Mouse (Mus musculus) liver, adult 2 months (tissue): ENCODE measurements around the gene Hecw2. TPM values are rescaled to one million over a fixed set of nuclear protein-coding genes. Genes with fewer than 3 reads are reported as not detected.
A peak's percentile ranks its signal among the peaks of the same experiment; 100 is the strongest.

Experiments
- DNase-seq: peaks from one replicate; pipeline ENCODE4 v3.0.0-alpha.2; 2011; ENCODE audit warnings: low read depth, low spot score; ENCODE audit errors: extremely low read depth
- H3K27ac ChIP-seq: fragments of 200-500 bp; replicated peaks from 2 replicates; pipeline ENCODE4 v1.5.1; 2012; ENCODE audit warnings: low read depth, mild to moderate bottlenecking, control low read depth, inconsistent platforms, low read length; ENCODE audit not compliant: insufficient read depth
- H3K27me3 ChIP-seq: fragments of 200-500 bp; 2 replicates; pipeline ENCODE4 v1.6.1; 2012; ENCODE audit warnings: mild to moderate bottlenecking, moderate library complexity, low read length, inconsistent platforms; ENCODE audit not compliant: control insufficient read depth, insufficient read depth
- H3K36me3 ChIP-seq: fragments of 200-500 bp; 2 replicates; pipeline ENCODE4 v1.6.1; 2012; ENCODE audit warnings: low read length, inconsistent platforms; ENCODE audit not compliant: control insufficient read depth, insufficient read depth
- H3K4me1 ChIP-seq: fragments of 200-500 bp; 2 replicates; pipeline ENCODE4 v1.6.1; 2011; ENCODE audit warnings: low read length; ENCODE audit not compliant: control insufficient read depth, insufficient read depth
- H3K4me3 ChIP-seq: fragments of 200-500 bp; 2 replicates; pipeline ENCODE4 v1.5.1; 2011; ENCODE audit warnings: low read depth, mild to moderate bottlenecking, control low read depth, low read length, moderate library complexity; ENCODE audit not compliant: insufficient read depth
- H3K79me2 ChIP-seq: fragments of 200-500 bp; 2 replicates; pipeline ENCODE4 v1.6.1; 2012; ENCODE audit warnings: inconsistent platforms, mild to moderate bottlenecking, low read length, moderate library complexity; ENCODE audit not compliant: control insufficient read depth, insufficient read depth
- H3K9ac ChIP-seq: fragments of 200-500 bp; 2 replicates; pipeline ENCODE4 v1.6.1; 2012; ENCODE audit warnings: low read depth, mild to moderate bottlenecking, control low read depth, inconsistent platforms, low read length
- CTCF ChIP-seq: fragments of 200-500 bp; IDR thresholded peaks from 2 replicates; pipeline ENCODE4 v1.5.1; 2011; ENCODE audit warnings: low read depth, low read length, control low read depth
- POLR2A ChIP-seq: fragments of 200-500 bp; IDR thresholded peaks from 2 replicates; pipeline ENCODE4 v1.6.1; 2011; ENCODE audit warnings: low read length, control low read depth; ENCODE audit not compliant: insufficient read depth; ENCODE audit errors: extremely low read depth
- whole genome bisulfite sequencing: fragments of 180-500 bp; shearing (Covaris S2); methylation state at CpG from one replicate; pipeline ENCODE4 v1.1.7; 2018; 5-methylcytosine and 5-hydroxymethylcytosine counted together
- polyA plus RNA-seq: library from polyadenylated mRNA; depleted of rRNA; stranded (reverse); fragments of >200 nt; gene quantifications from 2 replicates; pipeline ENCODE4 v1.2.3, GENCODE M21; 2012
- total RNA-seq: library from RNA; depleted of rRNA; stranded (reverse); fragments of >200 nt; gene quantifications from 2 replicates; pipeline ENCODE4 v1.2.3, GENCODE M21; 2014

Gene Hecw2
- total and polyA plus RNA-seq, 2 experiments: 0.38 to 2.9 TPM

- WGBS: 33% methylated on average over 5 of the region's 5 CpGs
- no peak for TF ChIP-seq POLR2A
- TF ChIP-seq CTCF: no peak
- H3K9ac ChIP-seq: no peak overlapping the region
- DNase-seq: peak; percentile 17
- H3K27me3 ChIP-seq: no peaks in the 10 kb centered on the region
- H3K36me3 ChIP-seq: no peaks in the 10 kb centered on the region
- no peak overlapping the region for H3K4me3 ChIP-seq
- no peak overlapping the region for H3K27ac ChIP-seq
- no peaks in the 10 kb centered on the region for H3K79me2 ChIP-seq
- no peaks in the 10 kb centered on the region for H3K4me1 ChIP-seq
Observed at GRCm38 (mm10) chr1:53820041-53820632, 374.8 kb downstream of the Hecw2 start.

GRCm38 (mm10) chr1:53818072-53818862, 376.7 kb downstream of the Hecw2 start:
- no peaks in the 10 kb centered on the region for H3K79me2 ChIP-seq
- 39% methylated on average over 3 of the region's 3 CpGs for WGBS
- no peaks in the 10 kb centered on the region for H3K36me3 ChIP-seq
- H3K27ac ChIP-seq: no peak overlapping the region
- DNase-seq: peak; percentile 13
- TF ChIP-seq POLR2A (no peak), CTCF (no peak)
- no peak overlapping the region for H3K9ac ChIP-seq
- H3K4me1 ChIP-seq: no peaks in the 10 kb centered on the region
- H3K4me3 ChIP-seq: no peak overlapping the region
- no peaks in the 10 kb centered on the region for H3K27me3 ChIP-seq

- H3K4me3 ChIP-seq: no peak overlapping the region
- H3K27ac ChIP-seq: no peak overlapping the region
- DNase-seq: no peak
- TF ChIP-seq POLR2A: no peak
- TF ChIP-seq CTCF: no peak
- H3K36me3 ChIP-seq: no peaks in the 10 kb centered on the region
- no peak overlapping the region for H3K9ac ChIP-seq
- no peaks in the 10 kb centered on the region for H3K27me3 ChIP-seq
- no peaks in the 10 kb centered on the region for H3K79me2 ChIP-seq
- WGBS: 80% methylated on average over 2 of the region's 2 CpGs
- H3K4me1 ChIP-seq: no peaks in the 10 kb centered on the region
Observed at GRCm38 (mm10) chr1:53816353-53816752, 378.6 kb downstream of the Hecw2 start.

GRCm38 (mm10) chr1:53814077-53814705, 380.8 kb downstream of the Hecw2 start:
- H3K36me3 ChIP-seq: no peaks in the 10 kb centered on the region
- no peak overlapping the region for H3K27ac ChIP-seq
- 58% methylated on average over 2 of the region's 2 CpGs for WGBS
- no peak for TF ChIP-seq POLR2A
- no peak for TF ChIP-seq CTCF
- H3K27me3 ChIP-seq: no peaks in the 10 kb centered on the region
- no peaks in the 10 kb centered on the region for H3K4me1 ChIP-seq
- no peak overlapping the region for H3K4me3 ChIP-seq
- DNase-seq: no peak
- H3K9ac ChIP-seq: no peak overlapping the region
- no peaks in the 10 kb centered on the region for H3K79me2 ChIP-seq

GRCm38 (mm10) chr1:53811919-53812318, 383.0 kb downstream of the Hecw2 start:
- 90% methylated on average over 4 of the region's 4 CpGs for WGBS
- no peaks in the 10 kb centered on the region for H3K4me1 ChIP-seq
- TF ChIP-seq POLR2A: no peak
- TF ChIP-seq CTCF: no peak
- H3K79me2 ChIP-seq: no peaks in the 10 kb centered on the region
- no peaks in the 10 kb centered on the region for H3K27me3 ChIP-seq
- H3K27ac ChIP-seq: no peak overlapping the region
- no peak overlapping the region for H3K4me3 ChIP-seq
- no peak for DNase-seq
- no peak overlapping the region for H3K9ac ChIP-seq
- no peaks in the 10 kb centered on the region for H3K36me3 ChIP-seq

GRCm38 (mm10) chr1:53808229-53808628, 386.7 kb downstream of the Hecw2 start:
- Histone ChIP-seq H3K9ac (no peak overlapping the region), H3K36me3 (no peaks in the 10 kb centered on the region), H3K27ac (no peak overlapping the region), H3K79me2 (no peaks in the 10 kb centered on the region), H3K27me3 (no peaks in the 10 kb centered on the region), H3K4me1 (no peaks in the 10 kb centered on the region), H3K4me3 (no peak overlapping the region)
- TF ChIP-seq CTCF (no peak), POLR2A (no peak)
- WGBS: 84% methylated on average over 2 of the region's 2 CpGs
- no peak for DNase-seq
